Mouse (Mus musculus): ENCODE data around the gene Xrn1.
A peak's percentile ranks its signal among the peaks of the same experiment; 100 is the strongest.
"Not testable (repeated sequence)": the region's sequence is repeated elsewhere in the genome, so short reads cannot be mapped to it uniquely, and the experiment has no call there.

Gene Xrn1

DNA sequence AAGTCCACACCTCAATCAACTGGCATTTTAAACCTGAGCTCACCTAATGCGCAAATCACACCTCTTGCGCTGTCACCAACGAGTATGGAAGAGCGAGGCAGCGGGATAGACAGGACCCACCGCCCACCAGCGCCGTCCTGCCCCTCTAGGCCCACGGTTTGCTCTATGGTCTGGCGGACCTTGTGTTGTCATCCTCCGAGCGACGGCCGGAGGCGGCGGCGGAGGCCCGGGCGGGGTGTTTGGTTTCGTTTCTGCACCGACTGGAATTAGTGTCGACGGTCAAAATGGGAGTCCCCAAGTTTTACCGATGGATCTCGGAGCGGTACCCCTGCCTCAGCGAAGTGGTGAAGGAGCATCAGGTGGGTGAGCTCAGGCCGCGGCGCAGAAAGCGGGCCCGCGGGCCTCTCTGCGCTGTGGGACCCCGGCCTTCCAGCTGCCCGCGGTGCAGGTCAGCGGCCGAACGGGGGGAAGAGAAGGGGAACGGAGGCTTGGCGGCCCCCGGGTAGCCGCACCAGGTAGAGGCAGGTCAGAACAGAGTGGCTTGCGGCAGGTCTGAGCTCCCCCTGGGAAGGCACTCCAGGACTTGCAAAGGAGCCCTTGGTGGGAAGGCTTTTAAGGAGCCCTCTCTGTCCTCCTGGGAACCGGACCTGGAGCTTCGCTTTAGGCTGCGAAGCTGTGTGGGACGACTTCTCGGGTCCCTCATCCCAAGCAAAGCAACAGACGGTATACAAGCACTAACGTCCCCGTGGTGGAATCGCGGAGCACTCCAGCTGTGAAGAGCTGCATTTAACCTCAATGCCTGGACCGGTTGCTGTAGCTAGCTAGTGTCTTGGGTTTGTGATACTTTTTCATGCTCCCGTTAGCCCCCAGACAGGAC is at the start of gene Xrn1:
Xrn1 (plus strand) TSS at position 176 of the 877 bp plus-strand sequence.
- DNase-seq = peak; percentile 87 to 90

DNA sequence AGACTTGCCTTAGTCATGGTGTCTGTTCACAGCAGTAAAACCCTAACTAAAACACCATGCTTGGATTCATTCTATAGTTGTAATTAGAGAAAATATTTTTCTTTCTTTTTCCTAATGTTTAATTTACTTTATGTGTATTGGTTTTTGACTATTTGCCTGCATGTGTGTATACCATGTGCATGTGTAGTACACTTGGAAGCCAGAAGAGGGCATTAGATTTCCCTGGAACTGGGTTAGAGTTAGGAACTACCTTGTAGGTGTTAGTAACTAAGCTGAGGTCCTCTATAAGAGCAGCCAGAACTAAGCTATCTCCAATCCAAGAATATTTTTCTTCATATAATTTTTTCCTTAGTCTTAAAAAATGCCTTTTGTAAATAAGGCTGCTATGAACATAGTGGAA is 21.7 kb upstream of the Xrn1 start:
- no peak for DNase-seq

DNA sequence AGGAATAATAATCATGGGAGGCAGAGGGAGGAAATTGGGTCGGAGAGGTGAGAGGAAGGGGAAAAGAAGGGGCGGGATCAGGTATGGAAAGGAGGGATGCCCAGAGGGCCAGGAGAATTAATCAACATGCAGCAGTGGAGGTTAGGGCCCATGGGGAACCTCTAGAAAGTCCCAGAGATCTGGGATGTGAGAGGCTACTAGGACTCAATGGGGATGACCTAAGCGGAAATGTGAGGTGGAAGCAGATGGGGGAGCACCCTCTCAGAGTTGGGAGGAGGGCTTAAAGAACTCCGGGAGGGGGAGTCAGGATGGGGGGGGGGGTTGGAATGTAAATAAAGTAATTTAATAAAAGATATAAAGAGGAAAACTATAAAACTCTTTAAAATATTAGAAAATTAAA is 902 bp upstream of the Xrn1 start:
- DNase-seq = peak in 1 of 2 experiments; percentile 4

DNA sequence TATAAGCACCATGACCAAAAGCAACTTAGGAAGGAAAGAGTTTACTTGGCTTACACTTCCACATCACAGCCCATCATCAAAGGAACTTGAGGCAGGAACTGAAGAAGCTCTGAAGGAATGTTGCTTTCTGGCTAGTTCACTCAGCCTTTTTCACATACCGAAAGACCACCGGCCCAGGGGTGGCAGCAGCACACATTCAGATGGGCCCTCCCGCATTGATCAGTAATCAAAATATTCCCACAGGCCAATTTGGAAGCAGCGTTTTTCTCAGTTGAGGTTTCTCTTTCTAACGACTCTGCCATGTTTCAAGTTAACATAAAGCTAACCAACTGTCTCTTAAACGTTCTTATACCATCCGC is 355 bp upstream of the Xrn1 start:
- peak in 1 of 2 experiments; percentile 1 for DNase-seq

- DNase-seq = no peak
These were observed 3.1 kb downstream of the Xrn1 start for GRCm38 (mm10) chr9:95957611-95958010.

GRCm38 (mm10) chr9:95958041-95958730 is 3.6 kb downstream of the Xrn1 start:
- DNase-seq = no peak

DNA sequence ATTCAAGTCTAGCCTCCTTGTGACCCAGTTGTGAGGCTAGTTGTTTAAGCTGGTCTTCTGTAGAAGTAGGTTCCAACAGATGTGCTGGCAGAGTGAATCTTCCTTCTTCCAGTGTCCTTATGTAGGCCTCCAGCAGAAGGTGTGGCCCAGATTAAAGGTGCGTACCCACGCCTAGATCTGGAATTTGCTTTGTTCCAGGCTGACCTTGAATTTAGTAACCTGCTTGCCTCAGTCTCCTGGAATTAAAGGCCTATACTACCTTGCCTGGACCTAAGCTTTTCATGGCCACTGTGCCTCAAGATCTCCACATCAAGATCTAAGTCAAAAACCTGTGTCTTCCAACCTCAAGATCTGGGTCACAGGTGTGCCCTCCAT is 4.2 kb downstream of the Xrn1 start:
- DNase-seq = not testable (repeated sequence)

GRCm38 (mm10) chr9:95959246-95959645 is 4.7 kb downstream of the Xrn1 start:
- DNase-seq = no peak

- DNase-seq = no peak
These were observed 5.3 kb downstream of the Xrn1 start for GRCm38 (mm10) chr9:95959732-95960428.

DNA sequence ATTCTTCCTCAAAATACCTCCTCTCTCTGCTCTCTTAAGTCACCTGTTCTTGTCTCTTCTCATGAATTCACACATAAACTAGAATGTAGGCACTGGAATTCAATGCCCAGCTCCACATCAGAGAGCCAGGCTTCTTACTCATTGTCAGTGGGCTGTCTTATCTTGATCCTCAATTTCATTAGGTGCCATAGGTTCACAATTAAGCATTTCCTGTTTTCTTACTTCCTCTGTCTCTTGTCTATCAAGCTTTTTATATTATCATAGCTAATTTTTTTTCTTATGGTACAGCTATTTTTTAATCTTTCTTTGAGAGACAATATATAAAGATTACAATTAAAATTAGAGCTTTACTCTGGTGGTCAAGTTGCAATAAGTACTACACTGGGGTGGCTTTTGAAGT is 6.5 kb downstream of the Xrn1 start:
- no peak for DNase-seq

DNA sequence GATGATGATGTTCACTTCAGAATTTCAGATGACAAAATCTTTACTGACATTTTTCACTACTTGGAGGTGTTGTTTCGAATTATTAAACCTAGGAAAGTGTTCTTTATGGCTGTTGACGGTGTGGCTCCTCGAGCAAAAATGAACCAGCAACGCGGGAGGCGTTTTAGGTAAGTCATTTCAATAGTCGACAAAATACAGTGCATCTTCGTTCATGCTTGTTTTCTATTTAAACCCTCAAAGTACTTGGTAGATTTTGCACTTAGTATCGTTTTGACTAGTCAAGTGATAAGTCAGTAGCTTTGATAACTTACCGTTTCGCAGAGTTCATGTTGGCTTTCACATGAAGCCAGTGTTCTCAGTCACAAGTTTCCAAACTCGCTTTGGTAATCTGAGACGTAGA is 9.5 kb downstream of the Xrn1 start:
- no peak for DNase-seq

DNA sequence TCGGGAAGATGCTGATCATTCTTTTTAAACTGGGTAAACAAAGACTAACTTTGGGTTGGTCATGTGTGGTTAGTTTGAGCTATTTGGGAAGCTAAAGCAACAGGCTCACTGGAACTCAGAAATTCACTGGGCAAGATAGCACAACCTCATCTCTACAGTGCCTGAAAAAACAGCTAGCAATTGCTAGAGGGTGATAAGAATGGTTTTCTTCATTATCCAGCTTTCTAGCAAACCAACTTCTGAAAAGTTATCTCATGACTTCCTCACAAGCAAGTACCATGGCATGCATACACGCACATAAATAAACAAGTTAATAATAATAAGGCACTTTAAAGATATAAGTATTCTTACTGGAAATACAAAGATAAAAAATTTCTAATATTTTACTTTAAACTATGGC is 23.7 kb downstream of the Xrn1 start:
- DNase-seq = no peak

DNA sequence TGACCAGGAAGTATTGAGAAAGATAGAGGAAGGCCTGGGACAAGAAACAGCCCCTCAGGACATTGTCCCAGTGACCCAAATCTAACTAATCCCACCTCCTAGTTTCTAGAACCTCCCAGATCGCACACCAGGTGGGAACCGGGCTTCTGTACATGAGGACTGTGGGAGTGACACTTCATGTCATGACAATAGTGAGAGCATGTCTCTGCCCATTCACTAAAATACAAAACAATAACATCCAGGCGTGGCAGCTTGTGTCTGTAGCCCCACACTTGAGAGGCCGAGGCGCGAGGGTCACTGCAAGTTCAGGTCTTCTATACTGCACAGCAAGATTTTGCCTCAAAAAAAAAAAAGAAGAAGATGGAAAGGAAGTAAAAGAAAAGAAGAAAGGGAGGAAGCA is 25.3 kb downstream of the Xrn1 start:
- DNase-seq = no peak

DNA sequence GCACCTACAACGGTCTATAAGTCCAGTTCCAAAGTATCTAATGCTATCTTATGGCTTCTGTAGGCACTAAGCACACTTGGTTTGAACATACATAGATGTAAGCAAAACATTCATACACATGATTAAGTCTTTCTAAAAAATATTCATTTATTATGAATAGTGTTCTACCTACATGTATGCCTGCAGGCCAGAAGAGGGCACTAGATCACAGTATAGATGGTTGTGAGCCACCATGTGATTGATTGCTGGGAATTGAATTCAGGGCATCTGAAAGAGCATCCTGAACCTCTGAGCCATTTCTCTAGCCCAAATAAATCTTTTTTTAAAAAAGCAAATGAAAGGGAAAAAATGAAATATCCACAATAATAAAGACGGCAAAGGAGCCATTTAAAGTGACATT is 37.7 kb downstream of the Xrn1 start:
- no peak for DNase-seq

DNA sequence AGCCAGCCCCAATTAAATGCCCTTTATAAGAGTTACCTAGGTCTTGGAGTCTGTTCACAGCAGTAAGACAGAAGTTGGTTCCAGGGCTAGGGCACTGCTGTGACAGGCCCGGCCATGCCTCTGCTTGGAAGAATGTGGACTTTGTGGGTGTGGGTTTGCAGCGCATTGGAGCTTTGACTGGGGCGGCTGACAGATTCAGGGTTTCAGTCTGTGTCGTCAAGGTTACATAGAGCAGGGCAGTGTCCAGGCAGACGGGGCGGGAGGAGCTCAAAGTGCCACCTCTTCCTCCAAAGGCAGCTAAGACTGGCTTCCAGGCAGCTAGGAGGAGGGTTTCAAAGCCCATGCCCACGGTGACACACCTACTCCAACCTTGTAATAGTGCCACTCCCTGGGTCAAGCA is 49.9 kb downstream of the Xrn1 start:
- DNase-seq = no peak

DNA sequence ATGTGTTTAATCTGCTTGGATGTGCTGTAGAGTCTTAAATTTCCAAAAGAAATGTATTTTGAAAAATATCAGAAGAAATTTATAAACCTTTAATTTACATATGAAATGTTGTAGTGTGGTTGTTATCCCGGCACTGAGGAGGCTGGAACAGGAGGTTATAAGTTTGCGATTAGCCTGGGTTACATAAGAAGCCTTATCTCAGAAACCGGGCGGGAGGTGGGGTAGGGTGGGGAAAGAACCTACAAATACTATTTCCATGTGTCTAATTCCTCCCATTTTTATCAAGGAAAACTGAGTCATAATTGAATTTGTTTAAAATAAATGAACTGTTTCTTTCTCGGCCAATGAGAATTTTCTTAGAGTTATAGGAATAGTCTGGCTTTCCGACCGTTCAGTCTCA is 56.1 kb downstream of the Xrn1 start:
- no peak for DNase-seq

- no peak for DNase-seq
These were observed 69.4 kb downstream of the Xrn1 start for GRCm38 (mm10) chr9:96023921-96024320.

GRCm38 (mm10) chr9:96027913-96028312 is 73.4 kb downstream of the Xrn1 start:
- DNase-seq = no peak

DNA sequence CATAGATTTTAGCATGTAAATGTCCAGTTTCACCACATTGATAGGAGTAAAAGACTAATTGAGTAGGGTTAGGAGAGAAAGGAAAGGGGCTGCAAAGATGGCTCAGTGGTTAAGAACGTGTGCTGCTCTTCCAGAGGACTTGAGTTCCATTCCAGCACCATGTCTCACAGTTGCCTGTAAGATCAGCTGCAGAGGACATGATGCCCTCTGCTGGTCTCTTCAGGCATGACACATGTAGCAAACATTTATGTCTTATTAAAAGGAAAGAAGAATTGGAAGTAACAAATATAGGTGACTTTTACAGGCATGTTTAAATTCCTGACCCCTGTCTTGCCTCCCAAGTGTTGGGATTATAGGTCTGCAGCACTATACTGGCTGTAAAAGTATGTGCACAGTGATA is 74.3 kb downstream of the Xrn1 start:
- DNase-seq = peak in 1 of 2 experiments; percentile 43

- DNase-seq = no peak
These were observed 75.3 kb downstream of the Xrn1 start for GRCm38 (mm10) chr9:96029886-96030285.

- DNase-seq = no peak
These were observed 81.0 kb downstream of the Xrn1 start for GRCm38 (mm10) chr9:96035371-96036086.

DNA sequence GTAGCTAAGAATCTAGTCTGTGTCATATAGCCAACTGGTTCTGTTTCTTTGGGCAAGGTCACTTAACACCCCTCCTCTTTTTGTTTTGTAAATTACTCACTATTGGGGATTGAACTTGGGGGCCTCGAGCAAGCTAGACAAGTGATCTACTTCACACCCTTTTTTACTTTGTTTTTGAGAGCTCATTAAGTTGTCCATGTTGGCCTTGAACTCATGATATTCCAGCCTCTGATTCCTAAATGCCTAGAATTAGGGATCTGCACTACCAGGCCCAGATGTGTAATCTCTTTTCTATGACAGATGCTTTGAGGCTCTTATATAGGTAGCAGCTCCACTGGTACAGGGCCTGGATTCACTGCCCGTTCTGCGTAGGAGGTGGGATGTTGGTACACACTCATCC is 89.7 kb downstream of the Xrn1 start:
- no peak for DNase-seq

- DNase-seq = peak in 1 of 2 experiments; percentile 19
These were observed 96.9 kb downstream of the Xrn1 start for GRCm38 (mm10) chr9:96051501-96051900.

Data from kidney, adult 8-10 months (tissue).